Mouse (Mus musculus) gonadal fat pad, adult 2 months (tissue): ENCODE measurements around the gene Emc3. TPM values are rescaled to one million over a fixed set of nuclear protein-coding genes. Genes with fewer than 3 reads are reported as not detected.

Experiments used
- polyA plus RNA-seq: library from polyadenylated mRNA; depleted of rRNA; stranded (reverse); fragments of >200 nt; gene quantifications from 2 replicates; pipeline ENCODE4 v1.2.3, GENCODE M21; 2012; rRNA removed

Gene Emc3
- polyA plus RNA-seq, 1 experiment = 71.6 TPM

Other genes starting within 250 kb of the Emc3 start
- gene Cpne9, start 249.3 kb downstream of the Emc3 start, polyA plus RNA-seq = not detected in 2 replicates
- gene Brpf1, start 224.5 kb downstream of the Emc3 start, polyA plus RNA-seq = 21.7 and 23.2 TPM in 2 replicates
- 20.4 and 30.5 TPM in 2 replicates for gene Ogg1, start 204.7 kb downstream of the Emc3 start, polyA plus RNA-seq
- 64.1 and 80.0 TPM in 2 replicates for gene Camk1, start 187.7 kb downstream of the Emc3 start, polyA plus RNA-seq
- gene Tada3, start 153.8 kb downstream of the Emc3 start, polyA plus RNA-seq = 25.7 and 29.9 TPM in 2 replicates
- 67.1 and 83.2 TPM in 2 replicates for gene Arpc4, start 153.5 kb downstream of the Emc3 start, polyA plus RNA-seq
- gene Ttll3, start 142.4 kb downstream of the Emc3 start, polyA plus RNA-seq = 11.0 and 11.8 TPM in 2 replicates
- 81.4 and 99.3 TPM in 2 replicates for gene Rpusd3, start 112.3 kb downstream of the Emc3 start, polyA plus RNA-seq
- 1,279 and 2,693 TPM in 2 replicates for gene Cidec, start 95.9 kb downstream of the Emc3 start, polyA plus RNA-seq
- 85.6 and 92.9 TPM in 2 replicates for gene Jagn1, start 89.1 kb downstream of the Emc3 start, polyA plus RNA-seq
- gene Il17re, start 73.2 kb downstream of the Emc3 start, polyA plus RNA-seq = 18.2 and 18.9 TPM in 2 replicates
- 43.9 and 50.2 TPM in 2 replicates for gene Il17rc, start 60.2 kb downstream of the Emc3 start, polyA plus RNA-seq
- gene Creld1, start 48.4 kb downstream of the Emc3 start, polyA plus RNA-seq = 34.7 and 37.4 TPM in 2 replicates
- 0.09 TPM in 1 of 2 replicates, not detected in the other for gene Prrt3, start 29.7 kb downstream of the Emc3 start, polyA plus RNA-seq
- gene Fancd2, start within 50 bp of the Emc3 start, polyA plus RNA-seq = 1.0 and 1.2 TPM in 2 replicates
- 0.18 TPM in 1 of 2 replicates, not detected in the other for gene Fancd2os, start 69.1 kb upstream of the Emc3 start, polyA plus RNA-seq
- 170 and 190 TPM in 2 replicates for gene Brk1, start 73.1 kb upstream of the Emc3 start, polyA plus RNA-seq
- gene Vhl, start 92.3 kb upstream of the Emc3 start, polyA plus RNA-seq = 25.7 and 41.1 TPM in 2 replicates
- 44.2 and 49.0 TPM in 2 replicates for gene Irak2, start 106.8 kb upstream of the Emc3 start, polyA plus RNA-seq
- 29.3 and 34.7 TPM in 2 replicates for gene Tatdn2, start 165.4 kb upstream of the Emc3 start, polyA plus RNA-seq
- not detected in 2 replicates for gene Ghrl, start 188.2 kb upstream of the Emc3 start, polyA plus RNA-seq
- gene Sec13, start 209.1 kb upstream of the Emc3 start, polyA plus RNA-seq = 168 and 231 TPM in 2 replicates